Mouse (Mus musculus) MEL (cell line): ENCODE measurements around the gene Gltp. TPM values are rescaled to one million over a fixed set of nuclear protein-coding genes. Genes with fewer than 3 reads are reported as not detected.

Source experiments
- DNase-seq: peaks from one replicate; pipeline ENCODE4 v3.0.0; 2011; ENCODE audit warnings: low read depth, low spot score
- H3K27ac ChIP-seq: 2 replicates; pipeline ENCODE4 v1.5.1; 2012; ENCODE audit warnings: low read depth, mild to moderate bottlenecking, control low read depth, low read length, moderate library complexity; ENCODE audit not compliant: control insufficient read depth
- H3K27me3 ChIP-seq, 2 experiments: fragments of 150-350 bp in 1 of 2; sonication (generic) in 1 of 2; 2 replicates each; pipeline ENCODE4 v1.6.1; 2012; ENCODE audit warnings: low read length in 2 of 2, mild to moderate bottlenecking in 2 of 2, improper control_type of control experiment in 1 of 2, moderate library complexity in 1 of 2; ENCODE audit not compliant: insufficient read depth in 2 of 2, control insufficient read depth in 1 of 2
- H3K36me3 ChIP-seq, 2 experiments: 2 replicates each; pipeline ENCODE4 v1.6.1; 2012 to 2014; ENCODE audit warnings: low read length in 2 of 2, improper control_type of control experiment in 1 of 2, inconsistent platforms in 1 of 2, mild to moderate bottlenecking in 1 of 2; ENCODE audit not compliant: insufficient read depth in 2 of 2, control insufficient read depth in 1 of 2
- H3K4me1 ChIP-seq, 2 experiments: fragments of 150-350 bp in 1 of 2; sonication (generic) in 1 of 2; 2 replicates each; pipeline ENCODE4 v1.6.1; 2012; ENCODE audit warnings: low read length in 2 of 2, improper control_type of control experiment in 1 of 2, mild to moderate bottlenecking in 1 of 2; ENCODE audit not compliant: insufficient read depth in 2 of 2, control insufficient read depth in 1 of 2
- H3K4me3 ChIP-seq, 2 experiments: fragments of 150-350 bp in 1 of 2; sonication (generic) in 1 of 2; 2 replicates each; pipeline ENCODE4 v1.5.1; 2012; ENCODE audit warnings: low read depth in 2 of 2, low read length in 2 of 2, mild to moderate bottlenecking in 2 of 2, moderate library complexity in 2 of 2, control low read depth in 1 of 2, improper control_type of control experiment in 1 of 2; ENCODE audit not compliant: control insufficient read depth in 1 of 2, insufficient read depth in 1 of 2
- H3K79me2 ChIP-seq: 2 replicates; pipeline ENCODE4 v1.6.1; 2012; ENCODE audit warnings: mild to moderate bottlenecking, low read length, moderate library complexity; ENCODE audit not compliant: control insufficient read depth, poor library complexity, insufficient read depth
- H3K9ac ChIP-seq: 2 replicates; pipeline ENCODE4 v1.6.1; 2012; ENCODE audit warnings: low read depth, mild to moderate bottlenecking, control low read depth, low read length, moderate library complexity; ENCODE audit not compliant: control insufficient read depth, poor library complexity, severe bottlenecking
- H3K9me3 ChIP-seq: fragments of 150-350 bp; sonication (generic); replicated peaks from 2 replicates; pipeline ENCODE4 v1.6.1; 2012; ENCODE audit warnings: mild to moderate bottlenecking, low read length, improper control_type of control experiment, moderate library complexity; ENCODE audit not compliant: insufficient read depth
- CHD2 ChIP-seq: IDR thresholded peaks from 2 replicates; pipeline ENCODE4 v1.6.1; 2011; ENCODE audit warnings: low read length, improper control_type of control experiment
- CTCF ChIP-seq, 3 experiments: IDR thresholded peaks in 2 of 3; conservative IDR thresholded peaks in 1 of 3; 2 replicates each; pipeline ENCODE4 v1.5.1; 2011 to 2012; ENCODE audit warnings: low read length in 3 of 3, low read depth in 2 of 3, mild to moderate bottlenecking in 2 of 3, improper control_type of control experiment in 1 of 3, inconsistent platforms in 1 of 3, mixed read lengths in 1 of 3, moderate library complexity in 1 of 3; ENCODE audit not compliant: control insufficient read depth in 1 of 3, insufficient read depth in 1 of 3, poor library complexity in 1 of 3, severe bottlenecking in 1 of 3
- E2F4 ChIP-seq: IDR thresholded peaks from 2 replicates; pipeline ENCODE4 v1.6.1; 2011; ENCODE audit warnings: low read depth, low read length, improper control_type of control experiment, borderline replicate concordance
- ELF1 ChIP-seq: IDR thresholded peaks from 2 replicates; pipeline ENCODE4 v1.6.1; 2014; ENCODE audit warnings: low read depth, mild to moderate bottlenecking, inconsistent platforms, low read length, improper control_type of control experiment, moderate library complexity
- ETS1 ChIP-seq: IDR thresholded peaks from 2 replicates; pipeline ENCODE4 v1.6.1; 2012; ENCODE audit warnings: low read depth, mild to moderate bottlenecking, inconsistent platforms, low read length, improper control_type of control experiment, moderate library complexity
- GABPA ChIP-seq: IDR thresholded peaks from 2 replicates; pipeline ENCODE4 v1.6.1; 2012; ENCODE audit warnings: low read depth, mild to moderate bottlenecking, inconsistent platforms, low read length, improper control_type of control experiment, moderate library complexity
- GATA1 ChIP-seq: IDR thresholded peaks from 2 replicates; pipeline ENCODE4 v1.6.1; 2011; ENCODE audit warnings: low read depth, low read length, improper control_type of control experiment
- KAT2A ChIP-seq: conservative IDR thresholded peaks from 2 replicates; pipeline ENCODE4 v1.6.1; 2012; ENCODE audit warnings: low read depth, low read length, improper control_type of control experiment, inconsistent platforms
- MAX ChIP-seq: IDR thresholded peaks from 2 replicates; pipeline ENCODE4 v1.6.1; 2011; ENCODE audit warnings: low read length, improper control_type of control experiment
- MXI1 ChIP-seq: IDR thresholded peaks from 2 replicates; pipeline ENCODE4 v1.6.1; 2011; ENCODE audit warnings: mild to moderate bottlenecking, low read depth, low read length, improper control_type of control experiment
- NRF1 ChIP-seq: IDR thresholded peaks from 2 replicates; pipeline ENCODE4 v1.6.1; 2014; ENCODE audit warnings: low read depth, mild to moderate bottlenecking, inconsistent platforms, low read length, improper control_type of control experiment, moderate library complexity; ENCODE audit not compliant: poor library complexity, insufficient read depth, severe bottlenecking
- POLR2A ChIP-seq, 2 experiments: IDR thresholded peaks; 2 replicates each; pipeline ENCODE4 v1.6.1; 2011 to 2012; ENCODE audit warnings: low read length in 2 of 2, mild to moderate bottlenecking in 2 of 2, control low read depth in 1 of 2, improper control_type of control experiment in 1 of 2, low read depth in 1 of 2, moderate library complexity in 1 of 2; ENCODE audit not compliant: control insufficient read depth in 1 of 2, insufficient read depth in 1 of 2, poor library complexity in 1 of 2
- POLR2AphosphoS2 ChIP-seq: IDR thresholded peaks from 2 replicates; pipeline ENCODE4 v1.6.1; 2011; ENCODE audit warnings: low read length, improper control_type of control experiment
- POLR2AphosphoS5 ChIP-seq: IDR thresholded peaks from 2 replicates; pipeline ENCODE4 v1.6.1; 2012; ENCODE audit warnings: low read depth, borderline replicate concordance, mild to moderate bottlenecking, inconsistent platforms, low read length, moderate library complexity, mixed read lengths
- RAD21 ChIP-seq: IDR thresholded peaks from 2 replicates; pipeline ENCODE4 v1.6.1; 2011; ENCODE audit warnings: mild to moderate bottlenecking, low read depth, low read length, improper control_type of control experiment
- RCOR1 ChIP-seq: IDR thresholded peaks from 2 replicates; pipeline ENCODE4 v1.6.1; 2012; ENCODE audit warnings: low read depth, mild to moderate bottlenecking, inconsistent platforms, low read length, improper control_type of control experiment
- SMC3 ChIP-seq: IDR thresholded peaks from 2 replicates; pipeline ENCODE4 v1.6.1; 2011; ENCODE audit warnings: low read depth, low read length, improper control_type of control experiment
- TBP ChIP-seq: IDR thresholded peaks from 2 replicates; pipeline ENCODE4 v1.8.0; 2011; ENCODE audit warnings: low read depth, low read length, improper control_type of control experiment
- UBTF ChIP-seq: IDR thresholded peaks from 2 replicates; pipeline ENCODE4 v1.6.1; 2012; ENCODE audit warnings: low read depth, mild to moderate bottlenecking, inconsistent platforms, low read length, improper control_type of control experiment, moderate library complexity, borderline replicate concordance; ENCODE audit not compliant: insufficient read depth
- USF1 ChIP-seq: IDR thresholded peaks from 2 replicates; pipeline ENCODE4 v1.6.1; 2014; ENCODE audit warnings: low read depth, mild to moderate bottlenecking, inconsistent platforms, low read length, improper control_type of control experiment, moderate library complexity
- ZC3H11A ChIP-seq: IDR thresholded peaks from 2 replicates; pipeline ENCODE4 v1.6.1; 2012; ENCODE audit warnings: low read depth, mild to moderate bottlenecking, inconsistent platforms, low read length, improper control_type of control experiment
- ZMIZ1 ChIP-seq: IDR thresholded peaks from 2 replicates; pipeline ENCODE4 v1.6.1; 2012; ENCODE audit warnings: low read depth, mild to moderate bottlenecking, inconsistent platforms, low read length, improper control_type of control experiment, moderate library complexity
- ZNF384 ChIP-seq: IDR thresholded peaks from 2 replicates; pipeline ENCODE4 v1.6.1; 2012; ENCODE audit warnings: low read depth, mild to moderate bottlenecking, inconsistent platforms, low read length, improper control_type of control experiment
- polyA plus RNA-seq, 2 experiments: library from polyadenylated mRNA; stranded (reverse) in 1 of 2; unstranded in 1 of 2; fragments of >175 nt in 1 of 2; fragments of >200 nt in 1 of 2; gene quantifications; 2 replicates each; pipeline versions ENCODE4 v1.2.1 to v1.2.4; 2012; ENCODE audit warnings: low replicate concordance in 2 of 2, low read depth in 1 of 2; ENCODE audit not compliant: insufficient read length in 2 of 2, insufficient read depth in 1 of 2, missing spikeins in 1 of 2
- total RNA-seq: library from RNA; depleted of rRNA; stranded (reverse); fragments of 300-350 nt; gene quantifications from 2 replicates; pipeline ENCODE4 v1.2.3, GENCODE M21; 2012

The Gltp gene
- total and polyA plus RNA-seq, 3 experiments = 18.8 to 211 (median 67.2) TPM

DNA sequence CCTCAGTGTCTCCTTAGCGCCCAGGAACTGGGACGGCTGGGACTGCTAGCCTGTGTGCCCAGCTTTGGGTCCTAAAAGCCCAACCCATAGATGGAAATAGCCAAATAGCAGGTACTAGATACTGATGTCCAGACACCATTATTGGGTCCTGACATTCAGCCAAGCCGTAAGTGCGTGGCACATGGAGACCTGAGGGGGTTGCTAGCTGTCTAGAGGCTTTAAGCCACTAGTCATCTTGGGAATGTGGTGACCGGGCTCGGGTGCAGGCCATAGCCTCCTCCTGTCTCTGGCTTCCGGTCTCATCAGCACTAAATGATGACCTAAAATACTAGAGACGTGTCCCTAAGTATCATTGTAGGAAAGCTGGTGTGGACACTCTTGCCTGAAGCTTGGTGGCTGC lies 27.2 kb upstream of the Gltp start:
- Histone ChIP-seq H3K27me3 (no peaks in the 10 kb centered on the region), H3K36me3 (peaks cover 0 to 1% of the 10 kb centered on the region in 2 experiments; a peak in 1 of 4 replicates), H3K4me1 (no peaks in the 10 kb centered on the region), H3K27ac (no peak overlapping the region), H3K9me3 (no peaks in the 10 kb centered on the region), H3K9ac (no peak overlapping the region), H3K4me3 (no peak overlapping the region), H3K79me2 (no peaks in the 10 kb centered on the region)
- no peak for DNase-seq
- TF ChIP-seq ZNF384 (no peak), POLR2A (IDR thresholded peaks at IDR 0.05; ENCODE audit: control insufficient read depth in 1 of 2, insufficient read depth in 1 of 2, low read depth in 1 of 2, low read length in 2 of 2, poor library complexity in 1 of 2) (no peak), POLR2AphosphoS2 (no peak), RAD21 (no peak), USF1 (no peak), NRF1 (no peak), ZC3H11A (no peak), SMC3 (no peak), POLR2AphosphoS5 (no peak), ELF1 (no peak), E2F4 (no peak), GATA1 (no peak), ZMIZ1 (no peak), TBP (no peak), UBTF (no peak), KAT2A (no peak), MAX (no peak), CHD2 (no peak)

DNA sequence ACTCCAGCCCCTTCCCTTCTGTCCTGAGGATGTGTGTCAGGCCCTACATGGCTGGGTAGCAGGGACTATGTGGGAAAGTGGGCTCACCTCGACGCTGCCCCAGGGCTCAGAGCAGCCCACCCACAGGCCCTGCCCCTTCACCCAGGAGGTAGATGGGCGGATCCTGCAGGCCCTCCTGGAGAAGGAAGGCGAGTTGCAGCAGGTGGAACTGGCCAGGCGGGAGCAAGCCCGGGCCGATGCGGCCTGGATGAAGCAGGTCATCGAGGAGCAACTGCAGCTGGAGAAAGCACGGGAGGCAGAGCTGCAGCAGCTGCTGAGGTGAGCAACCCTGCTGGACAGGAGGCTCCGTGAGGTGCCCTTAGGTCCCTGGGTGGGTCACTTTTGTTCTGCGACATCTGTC lies 26.5 kb upstream of the Gltp start:
- TF ChIP-seq GABPA = no peak
- no peak for TF ChIP-seq SMC3
- TF ChIP-seq ETS1 = no peak
- no peak for TF ChIP-seq RCOR1
- TF ChIP-seq UBTF = no peak
- TF ChIP-seq E2F4 = no peak
- TF ChIP-seq ZC3H11A = no peak
- no peak for TF ChIP-seq MXI1
- TF ChIP-seq CTCF (IDR thresholded peaks at IDR 0.05 in 2 of 3, conservative IDR thresholded peaks at IDR 0.05 in 1 of 3; ENCODE audit: control insufficient read depth in 1 of 3, insufficient read depth in 1 of 3, low read depth in 2 of 3, low read length in 3 of 3, poor library complexity in 1 of 3, severe bottlenecking in 1 of 3) = no peak
- no peak overlapping the region for H3K4me3 ChIP-seq
- DNase-seq = no peak
- no peaks in the 10 kb centered on the region for H3K79me2 ChIP-seq
- no peak overlapping the region for H3K27ac ChIP-seq
- H3K27me3 ChIP-seq = no peaks in the 10 kb centered on the region
- no peaks in the 10 kb centered on the region for H3K9me3 ChIP-seq
- no peaks in the 10 kb centered on the region for H3K4me1 ChIP-seq
- no peak overlapping the region for H3K9ac ChIP-seq
- H3K36me3 ChIP-seq = peaks cover 0 to 1% of the 10 kb centered on the region in 2 experiments; a peak in 1 of 4 replicates
